In genomic region chr12:105427039-105427757, GRCm38 (mm10) we compare ENCODE assay signal across 8 mouse cellular contexts. TPM values are rescaled to one million over a fixed set of nuclear protein-coding genes. Genes with fewer than 3 reads are reported as not detected.
DNase-seq lines count a peak whose midpoint lies in the region; ATAC-seq and TF ChIP-seq lines count a peak whose summit lies in the region.

No protein-coding gene starts in this region.

- TF ChIP-seq CTCF in heart, postnatal 0 days (IDR thresholded peaks at IDR 0.05; ENCODE audit: low read depth): peak; percentile 75

- peak; percentile 80 for DNase-seq in ES-CJ7 (ENCODE audit: low read depth, low spot score)
- peak; percentile 69 for DNase-seq in cerebellum, adult 11 months
- peak; percentile 95 for DNase-seq in forebrain, embryonic 14.5 days (ENCODE audit: low spot score)
- DNase-seq in heart, postnatal 0 days (ENCODE audit: low spot score): peak; percentile 76
- peak; percentile 86 for DNase-seq in kidney, postnatal 14 days
- peak; percentile 46 for DNase-seq in liver, embryonic 11.5 days (ENCODE audit: low spot score)
- peak; percentile 12 for DNase-seq in thymus, postnatal 14 days

- no peak overlapping the region for H3K4me2 ChIP-seq in forebrain, embryonic 14.5 days (ENCODE audit: low read length)
- 0 out of 2 replicates have a peak overlapping the region, but pooled peaks have one; percentile 25 for H3K4me2 ChIP-seq in heart, postnatal 0 days (ENCODE audit: low read depth, low read length)
- no peak overlapping the region for H3K4me2 ChIP-seq in liver, embryonic 11.5 days
- H3K4me2 ChIP-seq in neural tube, embryonic 13.5 days: 0 out of 2 replicates have a peak overlapping the region, but pooled peaks have one; percentile 21

- H3K36me3 ChIP-seq in forebrain, embryonic 14.5 days (ENCODE audit: control insufficient read depth, insufficient read depth, low read length): no peaks in the 10 kb centered on the region
- H3K36me3 ChIP-seq in heart, postnatal 0 days (replicated peaks; ENCODE audit: control insufficient read depth, insufficient read depth, low read length): no peaks in the 10 kb centered on the region
- no peaks in the 10 kb centered on the region for H3K36me3 ChIP-seq in liver, embryonic 11.5 days (ENCODE audit: control insufficient read depth, insufficient read depth, low read length)
- H3K36me3 ChIP-seq in neural tube, embryonic 13.5 days: no peaks in the 10 kb centered on the region

- 24% methylated on average over 10 of the region's 10 CpGs for WGBS in forebrain, embryonic 14.5 days
- WGBS in heart, postnatal 0 days: 20% methylated on average over 10 of the region's 10 CpGs
- WGBS in liver, embryonic 11.5 days: 30% methylated on average over 10 of the region's 10 CpGs
- WGBS in neural tube, embryonic 13.5 days: 28% methylated on average over 10 of the region's 10 CpGs

- H3K4me1 ChIP-seq in forebrain, embryonic 14.5 days (ENCODE audit: control insufficient read depth, insufficient read depth, low read length): no peaks in the 10 kb centered on the region
- H3K4me1 ChIP-seq in heart, postnatal 0 days (ENCODE audit: control insufficient read depth, insufficient read depth): no peaks in the 10 kb centered on the region
- H3K4me1 ChIP-seq in liver, embryonic 11.5 days (replicated peaks; ENCODE audit: control insufficient read depth, insufficient read depth, low read length): no peaks in the 10 kb centered on the region
- peaks cover 4% of the 10 kb centered on the region; the same call in 1 of the 2 replicates for H3K4me1 ChIP-seq in neural tube, embryonic 13.5 days (replicated peaks)

- no peak overlapping the region for H3K27ac ChIP-seq in forebrain, embryonic 14.5 days (ENCODE audit: low read depth, low read length)
- no peak overlapping the region for H3K27ac ChIP-seq in heart, postnatal 0 days (ENCODE audit: low read depth)
- no peak overlapping the region for H3K27ac ChIP-seq in liver, embryonic 11.5 days (ENCODE audit: low read depth, low read length)
- no peak overlapping the region for H3K27ac ChIP-seq in neural tube, embryonic 13.5 days (replicated peaks)

- peak; percentile 83 for ATAC-seq in forebrain, embryonic 14.5 days
- peak; percentile 63; the same call in 1 of the 2 replicates for ATAC-seq in heart, postnatal 0 days (ENCODE audit: insufficient read depth, low read depth)
- ATAC-seq in liver, embryonic 11.5 days (replicated peaks; ENCODE audit: low FRiP score): peak; percentile 31; the same call in 1 of the 2 replicates
- ATAC-seq in neural tube, embryonic 13.5 days (ENCODE audit: low read depth): peak; percentile 67

- no peaks in the 10 kb centered on the region for H3K9me3 ChIP-seq in forebrain, embryonic 14.5 days (replicated peaks; ENCODE audit: control insufficient read depth, low read length)
- H3K9me3 ChIP-seq in heart, postnatal 0 days (replicated peaks; ENCODE audit: control insufficient read depth, low read length): no peaks in the 10 kb centered on the region
- H3K9me3 ChIP-seq in liver, embryonic 11.5 days (ENCODE audit: control insufficient read depth, low read length): no peaks in the 10 kb centered on the region
- no peaks in the 10 kb centered on the region for H3K9me3 ChIP-seq in neural tube, embryonic 13.5 days

- no peak overlapping the region for H3K9ac ChIP-seq in forebrain, embryonic 14.5 days (ENCODE audit: low read length)
- no peak overlapping the region for H3K9ac ChIP-seq in heart, postnatal 0 days (replicated peaks; ENCODE audit: low read depth, low read length)
- no peak overlapping the region for H3K9ac ChIP-seq in liver, embryonic 11.5 days (ENCODE audit: low read depth, low read length)
- no peak overlapping the region for H3K9ac ChIP-seq in neural tube, embryonic 13.5 days

- TF ChIP-seq EP300 in heart, postnatal 0 days (IDR thresholded peaks at IDR 0.05; ENCODE audit: low read depth): no peak

- H3K27me3 ChIP-seq in forebrain, embryonic 14.5 days (replicated peaks; ENCODE audit: control insufficient read depth, insufficient read depth, low read length): no peaks in the 10 kb centered on the region
- H3K27me3 ChIP-seq in heart, postnatal 0 days (ENCODE audit: control insufficient read depth, insufficient read depth, low read length): peaks cover 16% of the 10 kb centered on the region
- no peaks in the 10 kb centered on the region for H3K27me3 ChIP-seq in liver, embryonic 11.5 days (replicated peaks; ENCODE audit: control insufficient read depth, insufficient read depth, low read length)
- no peaks in the 10 kb centered on the region for H3K27me3 ChIP-seq in neural tube, embryonic 13.5 days

- H3K4me3 ChIP-seq in forebrain, embryonic 14.5 days (ENCODE audit: low read depth, low read length): no peak overlapping the region
- H3K4me3 ChIP-seq in heart, postnatal 0 days (ENCODE audit: low read depth, low read length): no peak overlapping the region
- no peak overlapping the region for H3K4me3 ChIP-seq in liver, embryonic 11.5 days (ENCODE audit: low read depth, low read length)
- no peak overlapping the region for H3K4me3 ChIP-seq in neural tube, embryonic 13.5 days

RNA-seq across cellular contexts. Expression of gene D430019H16Rik, which starts 26.5 kb away (rescaled TPM):
- 19.4 and 21.7 TPM in 2 replicates for polyA plus RNA-seq in forebrain, embryonic 14.5 days (2014; fragmentation: Nextera tagmentation; extraction: Ambion mirVana)
- total RNA-seq in heart, postnatal 0 days (2014; rRNA removed; ENCODE audit: low replicate concordance): 0.34 and 2.6 TPM in 2 replicates
- 0.07 and 0.08 TPM in 2 replicates for polyA plus RNA-seq in heart, postnatal 0 days (2015; fragmentation: Nextera tagmentation; extraction: Ambion mirVana)
- 0.49 and 0.93 TPM in 2 replicates for polyA plus RNA-seq in liver, embryonic 11.5 days (2014; fragmentation: Nextera tagmentation; extraction: Ambion mirVana)
- polyA plus RNA-seq in neural tube, embryonic 13.5 days (2015; fragmentation: Nextera tagmentation; extraction: Ambion mirVana): 10.5 and 11.8 TPM in 2 replicates

Comparison
In these comparisons a context has a peak if more than half of its experiments do, and no peak if none do; other contexts are left out.
1. DNase-seq: peak in every context shown above with its lines; median percentile 95 in forebrain, embryonic 14.5 days; 86 in kidney, postnatal 14 days; 80 in ES-CJ7; 76 in heart, postnatal 0 days; 69 in cerebellum, adult 11 months; 46 in liver, embryonic 11.5 days; 12 in thymus, postnatal 14 days.
2. ATAC-seq: peak in every context shown above with its lines; median percentile 83 in forebrain, embryonic 14.5 days; 67 in neural tube, embryonic 13.5 days; 63 in heart, postnatal 0 days; 31 in liver, embryonic 11.5 days.
3. H3K4me2 ChIP-seq: peak in heart, postnatal 0 days (single experiment) and neural tube, embryonic 13.5 days (single experiment); none in forebrain, embryonic 14.5 days (single experiment) and liver, embryonic 11.5 days (single experiment).